Mouse (Mus musculus) embryonic facial prominence, embryonic 14.5 days (tissue): Measurements from ENCODE around the gene Tas2r120. TPM values are rescaled to one million over a fixed set of nuclear protein-coding genes. Genes with fewer than 3 reads are reported as not detected.
"Not testable (repeated sequence)": the region's sequence is repeated elsewhere in the genome, so short reads cannot be mapped to it uniquely, and the experiment has no call there.

ENCODE experiments used
- ATAC-seq: fragments of 200-750 bp; cut with Nextera tagmentation; 2 replicates; pipeline ENCODE4 v1.8.0; 2017; ENCODE audit warnings: low read depth, moderate number of reproducible peaks, moderate TSS enrichment
- DNase-seq: peaks from one replicate; pipeline ENCODE4 v3.0.0-alpha.2; 2015; ENCODE audit warnings: low spot score
- H3K27ac ChIP-seq: fragments of 300-500 bp; sonication (generic); replicated peaks from 2 replicates; pipeline ENCODE4 v1.5.1; 2014; ENCODE audit warnings: low read depth, mild to moderate bottlenecking, low read length, moderate library complexity
- H3K27me3 ChIP-seq: fragments of 300-500 bp; sonication (generic); replicated peaks from 2 replicates; pipeline ENCODE4 v1.6.1; 2014; ENCODE audit warnings: low read length; ENCODE audit not compliant: control insufficient read depth, insufficient read depth
- H3K36me3 ChIP-seq: fragments of 300-500 bp; sonication (generic); 2 replicates; pipeline ENCODE4 v1.6.1; 2014; ENCODE audit warnings: low read length, mixed read lengths; ENCODE audit not compliant: control insufficient read depth, insufficient read depth
- H3K4me1 ChIP-seq: fragments of 300-500 bp; sonication (generic); 2 replicates; pipeline ENCODE4 v1.6.1; 2014; ENCODE audit warnings: antibody characterized with exemption, low read length; ENCODE audit not compliant: control insufficient read depth, insufficient read depth
- H3K4me2 ChIP-seq: fragments of 300-500 bp; sonication (generic); 2 replicates; pipeline ENCODE4 v1.6.1; 2014; ENCODE audit warnings: low read depth, mild to moderate bottlenecking, low read length, moderate library complexity, mixed read lengths
- H3K4me3 ChIP-seq: fragments of 300-500 bp; sonication (generic); 2 replicates; pipeline ENCODE4 v1.5.1; 2014; ENCODE audit warnings: low read depth, mild to moderate bottlenecking, low read length
- H3K9ac ChIP-seq: fragments of 300-500 bp; sonication (generic); 2 replicates; pipeline ENCODE4 v1.6.1; 2014; ENCODE audit warnings: low read depth, mild to moderate bottlenecking, low read length, moderate library complexity, mixed read lengths
- H3K9me3 ChIP-seq: fragments of 300-500 bp; sonication (generic); 2 replicates; pipeline ENCODE4 v1.6.1; 2016; ENCODE audit warnings: low read length; ENCODE audit not compliant: control insufficient read depth
- WGBS: fragments of 180-500 bp; shearing (Covaris S2); extraction: QIAGEN DNeasy Blood & Tissue Kit; methylation state at CpG from one replicate; pipeline ENCODE4 v1.1.7; 2014; 5-methylcytosine and 5-hydroxymethylcytosine counted together
- polyA plus RNA-seq: library from polyadenylated mRNA; unstranded; fragments of >200 nt; fragmentation: Nextera tagmentation; extraction: Ambion mirVana; gene quantifications from 2 replicates; pipeline ENCODE4 v1.2.1, GENCODE M21; 2014

Gene Tas2r120
- not detected in 2 replicates for polyA plus RNA-seq

- Histone ChIP-seq H3K4me2 (no peak within 1 kb of the TSS), H3K27ac (no peak within 1 kb of the TSS), H3K36me3 (no peaks in the 10 kb centered on the region), H3K4me3 (no peak within 1 kb of the TSS), H3K9ac (no peak within 1 kb of the TSS), H3K4me1 (no peaks in the 10 kb centered on the region), H3K27me3 (no peaks in the 10 kb centered on the region), H3K9me3 (no peaks in the 10 kb centered on the region)
- DNase-seq (no peak), ATAC-seq (no peak)
These were observed at the start of gene Tas2r120 for GRCm38 (mm10) chr6:132656653-132657052. TSS of gene Tas2r120 (plus strand) at chr6:132656953.

DNA sequence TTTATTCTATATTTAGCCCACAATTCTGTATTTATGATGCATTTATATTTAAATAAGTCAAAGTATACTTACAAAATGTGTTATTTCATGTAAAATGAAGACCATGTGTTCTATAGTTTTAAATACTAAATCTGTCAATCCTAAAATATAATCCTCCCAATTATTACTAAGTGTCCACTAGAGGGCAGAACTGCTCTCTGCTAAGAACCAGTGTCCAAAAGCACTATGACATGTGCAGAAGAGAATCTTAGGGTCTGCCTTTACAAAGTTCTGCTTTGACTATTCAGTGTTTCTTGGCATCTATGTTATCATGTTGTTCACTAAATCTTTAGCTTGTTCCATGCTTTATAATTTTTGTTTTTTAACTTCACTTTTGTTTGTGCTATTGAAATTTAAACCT is 7.4 kb upstream of the Tas2r120 start:
- Histone ChIP-seq H3K27me3 (no peaks in the 10 kb centered on the region), H3K27ac (no peak overlapping the region), H3K4me1 (no peaks in the 10 kb centered on the region), H3K9ac (no peak overlapping the region), H3K36me3 (no peaks in the 10 kb centered on the region), H3K4me2 (no peak overlapping the region), H3K9me3 (no peaks in the 10 kb centered on the region), H3K4me3 (no peak overlapping the region)
- peak; percentile 0 for DNase-seq
- no peak for ATAC-seq

- Histone ChIP-seq H3K4me3 (no peak within 1 kb of the TSS), H3K4me1 (no peaks in the 10 kb centered on the region)
- no peak for DNase-seq
These were observed 5.3 kb upstream of the Tas2r120 start, which contains the start of gene A630073D07Rik for GRCm38 (mm10) chr6:132651426-132651825. TSS of gene A630073D07Rik (minus strand) at chr6:132651526.

GRCm38 (mm10) chr6:132691596-132691995 is 34.8 kb downstream of the Tas2r120 start:
- H3K4me1 ChIP-seq, ATAC-seq, DNase-seq, H3K4me3 ChIP-seq, H3K27me3 ChIP-seq, H3K4me2 ChIP-seq, H3K9me3 ChIP-seq, H3K9ac ChIP-seq, H3K36me3 ChIP-seq, H3K27ac ChIP-seq: not testable (repeated sequence)
- 81% methylated on average over 7 of the region's 7 CpGs for WGBS

More at GRCm38 (mm10) chr6:132651426-132651825, 5.3 kb upstream of the Tas2r120 start, which contains the start of gene A630073D07Rik:
- 78% methylated on average over 1 of the region's 1 CpGs for WGBS
- no peaks in the 10 kb centered on the region for H3K27me3 ChIP-seq
- no peak within 1 kb of the TSS for H3K27ac ChIP-seq
- H3K36me3 ChIP-seq: no peaks in the 10 kb centered on the region
- H3K4me2 ChIP-seq: no peak within 1 kb of the TSS
- no peak within 1 kb of the TSS for H3K9ac ChIP-seq
- H3K9me3 ChIP-seq: no peaks in the 10 kb centered on the region
- no peak for ATAC-seq

GRCm38 (mm10) chr6:132700907-132701306 is 44.2 kb downstream of the Tas2r120 start, which contains the start of gene Tas2r121:
TSS of gene Tas2r121 (minus strand) at chr6:132701007.
- Histone ChIP-seq H3K4me3 (no peak within 1 kb of the TSS), H3K9me3 (no peaks in the 10 kb centered on the region), H3K9ac (no peak within 1 kb of the TSS), H3K27me3 (no peaks in the 10 kb centered on the region), H3K4me1 (no peaks in the 10 kb centered on the region), H3K4me2 (no peak within 1 kb of the TSS), H3K27ac (no peak within 1 kb of the TSS), H3K36me3 (no peaks in the 10 kb centered on the region)
- DNase-seq: no peak
- no peak for ATAC-seq
- WGBS: 82% methylated on average over 1 of the region's 1 CpGs

Other genes starting within 250 kb of the Tas2r120 start
- gene Prh1, start 87.1 kb upstream of the Tas2r120 start, polyA plus RNA-seq: not detected in 2 replicates
- not detected in 2 replicates for gene Prp2, start 61.0 kb upstream of the Tas2r120 start, polyA plus RNA-seq
- not detected in 2 replicates for gene A630073D07Rik, start 5.4 kb upstream of the Tas2r120 start, polyA plus RNA-seq
- gene Tas2r121, start 44.1 kb downstream of the Tas2r120 start, polyA plus RNA-seq: not detected in 2 replicates
- gene Tas2r122, start 55.0 kb downstream of the Tas2r120 start, polyA plus RNA-seq: not detected in 2 replicates
- gene Tas2r115, start 81.1 kb downstream of the Tas2r120 start, polyA plus RNA-seq: not detected in 2 replicates
- not detected in 2 replicates for gene Tas2r124, start 97.8 kb downstream of the Tas2r120 start, polyA plus RNA-seq
- not detected in 2 replicates for gene Tas2r102, start 105.2 kb downstream of the Tas2r120 start, polyA plus RNA-seq
- not detected in 2 replicates for gene Tas2r136, start 121.2 kb downstream of the Tas2r120 start, polyA plus RNA-seq
- gene Tas2r117, start 145.9 kb downstream of the Tas2r120 start, polyA plus RNA-seq: not detected in 2 replicates
- gene Tas2r123, start 190.2 kb downstream of the Tas2r120 start, polyA plus RNA-seq: not detected in 2 replicates
- gene Tas2r116, start 198.5 kb downstream of the Tas2r120 start, polyA plus RNA-seq: not detected in 2 replicates
- gene Tas2r110, start 211.1 kb downstream of the Tas2r120 start, polyA plus RNA-seq: not detected in 2 replicates
- not detected in 2 replicates for gene Tas2r113, start 236.1 kb downstream of the Tas2r120 start, polyA plus RNA-seq